Mouse (Mus musculus) lung, postnatal 0 days (tissue): ENCODE results near the gene Leo1.

Source experiments
- CTCF ChIP-seq: IDR thresholded peaks from 2 replicates; pipeline ENCODE4 v1.5.1; 2016; ENCODE audit warnings: antibody characterized with exemption, mild to moderate bottlenecking
- EP300 ChIP-seq: IDR thresholded peaks from 2 replicates; pipeline ENCODE4 v1.6.1; 2016; ENCODE audit warnings: antibody characterized with exemption, mild to moderate bottlenecking, control low read depth

DNA sequence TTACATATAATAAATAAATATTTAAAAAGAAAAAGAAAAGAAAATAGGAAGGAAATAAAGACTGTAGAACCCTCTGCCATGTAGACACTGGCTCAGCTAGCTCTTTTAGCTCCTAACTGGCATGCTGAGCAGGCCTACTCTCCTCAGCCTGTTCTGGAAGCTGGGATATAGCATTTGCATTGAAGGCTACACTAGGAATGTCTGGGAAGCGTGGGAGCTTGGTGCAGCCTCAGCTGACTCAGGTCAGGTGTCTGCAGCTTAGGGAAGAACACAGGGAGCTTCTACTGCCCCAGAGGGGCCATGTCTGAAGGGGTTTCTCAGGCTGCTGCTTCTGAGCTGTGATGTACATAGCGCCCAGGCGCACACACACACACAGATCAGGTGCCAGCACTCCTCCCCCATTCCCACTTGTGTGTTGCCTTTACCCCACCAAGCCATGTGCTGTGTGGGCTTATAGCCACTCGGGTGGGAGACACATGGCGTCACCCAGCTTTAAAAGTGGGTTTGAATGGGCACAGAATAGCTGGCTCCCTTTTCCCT, 39.3 kb downstream of the Leo1 start:
- TF ChIP-seq EP300: no peak
- no peak for TF ChIP-seq CTCF
